Mouse (Mus musculus) cortical plate, adult 2 months (tissue): ENCODE measurements at regions not wholly inside any gene's neighbourhood (a gene's known extent, or its start where the extent isn't known, plus 50 kb on each side); places are given as distances from the start of the nearest gene placed in this dataset.

Source experiments
- CTCF ChIP-seq: fragments of 200-500 bp; IDR thresholded peaks from 2 replicates; pipeline ENCODE4 v1.5.1; 2011; ENCODE audit warnings: mild to moderate bottlenecking, control low read depth, low read length; ENCODE audit not compliant: insufficient read depth; ENCODE audit errors: extremely low read depth
- POLR2A ChIP-seq: fragments of 200-500 bp; IDR thresholded peaks from 2 replicates; pipeline ENCODE4 v1.6.1; 2011; ENCODE audit warnings: mild to moderate bottlenecking, low read length, control low read depth; ENCODE audit not compliant: insufficient read depth; ENCODE audit errors: extremely low read depth

GRCm38 (mm10) chr11:105507332-105507971 lies 50.9 kb upstream of the March10 start:
- no peak for TF ChIP-seq POLR2A
- no peak for TF ChIP-seq CTCF
